Mouse (Mus musculus) thymus, postnatal 0 days (tissue): ENCODE results near the gene Lhx5. TPM values are rescaled to one million over a fixed set of nuclear protein-coding genes. Genes with fewer than 3 reads are reported as not detected.

ENCODE experiments used
- DNase-seq: peaks from one replicate; pipeline ENCODE4 v3.0.0-alpha.2; 2015; ENCODE audit warnings: low spot score
- polyA plus RNA-seq: library from polyadenylated mRNA; unstranded; fragments of >200 nt; fragmentation: Nextera tagmentation; extraction: Ambion mirVana; gene quantifications from 2 replicates; pipeline ENCODE4 v1.2.1, GENCODE M21; 2015

The Lhx5 gene
- polyA plus RNA-seq, 1 experiment from 2014 or later: 0.05 TPM

GRCm38 (mm10) chr5:120432486-120433015, 1.1 kb downstream of the Lhx5 start:
- DNase-seq: no peak

- DNase-seq: no peak
Measured at GRCm38 (mm10) chr5:120433135-120433760, 1.7 kb downstream of the Lhx5 start.

GRCm38 (mm10) chr5:120434231-120434735, 2.8 kb downstream of the Lhx5 start:
- no peak for DNase-seq

- no peak for DNase-seq
Measured at GRCm38 (mm10) chr5:120435006-120435681, 3.6 kb downstream of the Lhx5 start.

- no peak for DNase-seq
Measured at GRCm38 (mm10) chr5:120435731-120436501, 4.4 kb downstream of the Lhx5 start.

GRCm38 (mm10) chr5:120436885-120437495, 5.5 kb downstream of the Lhx5 start:
- DNase-seq: no peak

- no peak for DNase-seq
Measured at GRCm38 (mm10) chr5:120437539-120437938, 6.0 kb downstream of the Lhx5 start.

- no peak for DNase-seq
Measured at GRCm38 (mm10) chr5:120437986-120438385, 6.5 kb downstream of the Lhx5 start.

- no peak for DNase-seq
Measured at GRCm38 (mm10) chr5:120438469-120438868, 7.0 kb downstream of the Lhx5 start.

- DNase-seq: no peak
Measured at GRCm38 (mm10) chr5:120438991-120439710, 7.7 kb downstream of the Lhx5 start.

- no peak for DNase-seq
Measured at GRCm38 (mm10) chr5:120439887-120440670, 8.6 kb downstream of the Lhx5 start.

- peak; percentile 80 for DNase-seq
Measured at GRCm38 (mm10) chr5:120440733-120441132, 9.2 kb downstream of the Lhx5 start.

- DNase-seq: no peak
Measured at GRCm38 (mm10) chr5:120447305-120447704, 15.8 kb downstream of the Lhx5 start.

- no peak for DNase-seq
Measured at GRCm38 (mm10) chr5:120454756-120455337, 23.3 kb downstream of the Lhx5 start.

- no peak for DNase-seq
Measured at GRCm38 (mm10) chr5:120456253-120456652, 24.8 kb downstream of the Lhx5 start.

GRCm38 (mm10) chr5:120456841-120457554, 25.5 kb downstream of the Lhx5 start:
- no peak for DNase-seq

- peak; percentile 69 for DNase-seq
Measured at GRCm38 (mm10) chr5:120457628-120458027, 26.1 kb downstream of the Lhx5 start.

- DNase-seq: no peak
Measured at GRCm38 (mm10) chr5:120459133-120459532, 27.6 kb downstream of the Lhx5 start.

GRCm38 (mm10) chr5:120461902-120462301, 30.4 kb downstream of the Lhx5 start:
- DNase-seq: no peak
